1 mouse cellular context compared by ENCODE assay signal in genomic region chr2:181582358-181582757, GRCm38 (mm10).
TF ChIP-seq lines count a peak whose summit lies in the region.

No protein-coding gene starts in this region.

TF ChIP-seq in CH12.LX, 34 proteins besides CTCF, POLR2A, EP300 and RAD21 (continued from another document):
- TF ChIP-seq MYC (IDR thresholded peaks at IDR 0.05; ENCODE audit: low read depth, low read length): no peak
- TF ChIP-seq PAX5 (IDR thresholded peaks at IDR 0.05; ENCODE audit: low read length): no peak
- TF ChIP-seq ZNF384 (IDR thresholded peaks at IDR 0.05; ENCODE audit: low read depth, low read length): no peak
